Mouse (Mus musculus): ENCODE measurements around the gene Map2k2. TPM values are rescaled to one million over a fixed set of nuclear protein-coding genes. Genes with fewer than 3 reads are reported as not detected.

Map2k2 gene
- 253 and 327 TPM in 2 replicates for polyA plus RNA-seq (2012; rRNA removed)

GRCm38 (mm10) chr10:81105565-81106112 is at the start of gene Map2k2:
Gene Map2k2, plus strand, starts transcription at chr10:81105915.

GRCm38 (mm10) chr10:81059603-81060543 is 45.8 kb upstream of the Map2k2 start, which contains the start of gene Sgta:
Gene Sgta, minus strand, starts transcription at chr10:81060181.

GRCm38 (mm10) chr10:81069836-81070235 is 35.9 kb upstream of the Map2k2 start, which contains the start of gene Thop1:
Gene Thop1, plus strand, starts transcription at chr10:81070035.

GRCm38 (mm10) chr10:81134966-81135681 is 29.4 kb downstream of the Map2k2 start, which contains the start of gene Zbtb7a:
Gene Zbtb7a, plus strand, starts transcription at chr10:81135220.

GRCm38 (mm10) chr10:81167200-81168086 is 61.7 kb downstream of the Map2k2 start, which contains the start of gene Pias4:
Gene Pias4, minus strand, starts transcription at chr10:81167923.

GRCm38 (mm10) chr10:81176466-81177271 is 71.0 kb downstream of the Map2k2 start, which contains the start of gene Eef2:
Gene Eef2, plus strand, starts transcription at chr10:81176631.

GRCm38 (mm10) chr10:81182336-81183333 is 76.9 kb downstream of the Map2k2 start, which contains the start of gene Dapk3:
Gene Dapk3, plus strand, starts transcription at chr10:81183005.

Other genes with a start within 250 kb of the Map2k2 start
- 0.85 and 0.89 TPM in 2 replicates for gene Tmprss9, start 234.1 kb upstream of the Map2k2 start, polyA plus RNA-seq (2012; rRNA removed)
- gene Timm13, start 204.9 kb upstream of the Map2k2 start, polyA plus RNA-seq (2012; rRNA removed) = 253 and 261 TPM in 2 replicates
- 30.4 and 33.2 TPM in 2 replicates for gene Lmnb2, start 187.7 kb upstream of the Map2k2 start, polyA plus RNA-seq (2012; rRNA removed)
- 61.8 and 62.6 TPM in 2 replicates for gene Gadd45b, start 175.8 kb upstream of the Map2k2 start, polyA plus RNA-seq (2012; rRNA removed)
- 5.9 and 6.7 TPM in 2 replicates for gene Gng7, start 91.0 kb upstream of the Map2k2 start, polyA plus RNA-seq (2012; rRNA removed)
- 0.20 and 0.25 TPM in 2 replicates for gene Diras1, start 80.3 kb upstream of the Map2k2 start, polyA plus RNA-seq (2012; rRNA removed)
- gene Slc39a3, start 68.5 kb upstream of the Map2k2 start, polyA plus RNA-seq (2012; rRNA removed) = 54.7 and 57.3 TPM in 2 replicates
- 318 and 335 TPM in 2 replicates for gene Sgta, start 45.7 kb upstream of the Map2k2 start, polyA plus RNA-seq (2012; rRNA removed)
- 133 and 135 TPM in 2 replicates for gene Thop1, start 35.9 kb upstream of the Map2k2 start, polyA plus RNA-seq (2012; rRNA removed)
- gene Creb3l3, start 7.0 kb upstream of the Map2k2 start, polyA plus RNA-seq (2012; rRNA removed) = 4.3 and 7.6 TPM in 2 replicates
- 89.6 and 105 TPM in 2 replicates for gene Zbtb7a, start 29.3 kb downstream of the Map2k2 start, polyA plus RNA-seq (2012; rRNA removed)
- 48.8 and 60.5 TPM in 2 replicates for gene Pias4, start 62.0 kb downstream of the Map2k2 start, polyA plus RNA-seq (2012; rRNA removed)
- gene Eef2, start 70.7 kb downstream of the Map2k2 start, polyA plus RNA-seq (2012; rRNA removed) = 2,943 and 3,409 TPM in 2 replicates
- 168 and 226 TPM in 2 replicates for gene Dapk3, start 77.1 kb downstream of the Map2k2 start, polyA plus RNA-seq (2012; rRNA removed)
- gene 4930442H23Rik, start 77.9 kb downstream of the Map2k2 start, polyA plus RNA-seq (2012; rRNA removed) = not detected in 2 replicates
- gene Nmrk2, start 96.1 kb downstream of the Map2k2 start, polyA plus RNA-seq (2012; rRNA removed) = not detected in 2 replicates
- not detected in 2 replicates for gene Atcay, start 124.9 kb downstream of the Map2k2 start, polyA plus RNA-seq (2012; rRNA removed)
- gene Zfr2, start 127.2 kb downstream of the Map2k2 start, polyA plus RNA-seq (2012; rRNA removed) = 48.7 and 50.1 TPM in 2 replicates
- 3.3 and 4.2 TPM in 2 replicates for gene Matk, start 147.0 kb downstream of the Map2k2 start, polyA plus RNA-seq (2012; rRNA removed)
- 134 and 190 TPM in 2 replicates for gene Mrpl54, start 161.0 kb downstream of the Map2k2 start, polyA plus RNA-seq (2012; rRNA removed)
- 170 and 185 TPM in 2 replicates for gene Apba3, start 161.0 kb downstream of the Map2k2 start, polyA plus RNA-seq (2012; rRNA removed)
- gene Tjp3, start 185.7 kb downstream of the Map2k2 start, polyA plus RNA-seq (2012; rRNA removed) = 18.6 and 20.4 TPM in 2 replicates
- 90.4 and 97.0 TPM in 2 replicates for gene Pip5k1c, start 187.0 kb downstream of the Map2k2 start, polyA plus RNA-seq (2012; rRNA removed)
- 45.0 and 53.4 TPM in 2 replicates for gene Cactin, start 215.2 kb downstream of the Map2k2 start, polyA plus RNA-seq (2012; rRNA removed)
- gene Tbxa2r, start 222.8 kb downstream of the Map2k2 start, polyA plus RNA-seq (2012; rRNA removed) = 34.6 and 38.7 TPM in 2 replicates
- 1.8 and 2.4 TPM in 2 replicates for gene Gipc3, start 237.4 kb downstream of the Map2k2 start, polyA plus RNA-seq (2012; rRNA removed)
- 168 and 202 TPM in 2 replicates for gene Hmg20b, start 244.6 kb downstream of the Map2k2 start, polyA plus RNA-seq (2012; rRNA removed)

Measured in ovary, adult 2 months (tissue).